Mouse (Mus musculus) erythroblast, embryonic 14.5 days (primary cell): Measurements from ENCODE around the gene Hist1h1d. TPM values are rescaled to one million over a fixed set of nuclear protein-coding genes. Genes with fewer than 3 reads are reported as not detected.
"Not testable (repeated sequence)": the region's sequence is repeated elsewhere in the genome, so short reads cannot be mapped to it uniquely, and the experiment has no call there.

ENCODE experiments used
- H3K27me3 ChIP-seq: 2 replicates; pipeline ENCODE4 v1.6.1; 2012; ENCODE audit warnings: inconsistent platforms; ENCODE audit not compliant: control insufficient read depth
- H3K36me3 ChIP-seq: 2 replicates; pipeline ENCODE4 v1.6.1; 2012; ENCODE audit warnings: mild to moderate bottlenecking, inconsistent platforms; ENCODE audit not compliant: control insufficient read depth
- H3K4me1 ChIP-seq: 2 replicates; pipeline ENCODE4 v1.6.1; 2012; ENCODE audit warnings: inconsistent platforms; ENCODE audit not compliant: control insufficient read depth
- H3K4me3 ChIP-seq: replicated peaks from 2 replicates; pipeline ENCODE3; 2012; ENCODE audit warnings: moderate library complexity, mild to moderate bottlenecking, inconsistent platforms
- H3K9me3 ChIP-seq: 2 replicates; pipeline ENCODE4 v1.6.1; 2012; ENCODE audit warnings: low read length, inconsistent platforms, mixed read lengths; ENCODE audit not compliant: control insufficient read depth
- GATA1 ChIP-seq: IDR thresholded peaks from 2 replicates; pipeline ENCODE4 v1.6.1; 2012; ENCODE audit warnings: low read length, inconsistent platforms, mixed read lengths
- TAL1 ChIP-seq: IDR thresholded peaks from 3 replicates; pipeline ENCODE4 v1.6.1; 2012; ENCODE audit warnings: low read length, inconsistent platforms, mixed read lengths
- polyA plus RNA-seq: library from polyadenylated mRNA; stranded (reverse); fragments of >175 nt; gene quantifications from 2 replicates; pipeline ENCODE4 v1.2.3, GENCODE M21; 2012

Hist1h1d gene
- polyA plus RNA-seq, 1 experiment: 0.95 TPM

GRCm38 (mm10) chr13:23555839-23556416 lies 2.9 kb downstream of the Hist1h1d start:
- peak overlapping the region; percentile 80 for H3K4me3 ChIP-seq
- H3K27me3 ChIP-seq: no peaks in the 10 kb centered on the region
- H3K36me3 ChIP-seq: no peaks in the 10 kb centered on the region; the same call in 1 of the 2 replicates
- H3K4me1 ChIP-seq: peaks cover 65% of the 10 kb centered on the region
- no peaks in the 10 kb centered on the region for H3K9me3 ChIP-seq
- TF ChIP-seq TAL1: no peak
- no peak for TF ChIP-seq GATA1

GRCm38 (mm10) chr13:23556906-23557305 lies 3.8 kb downstream of the Hist1h1d start:
- Histone ChIP-seq H3K4me3 (peak overlapping the region; percentile 80), H3K9me3 (no peaks in the 10 kb centered on the region), H3K27me3 (no peaks in the 10 kb centered on the region), H3K4me1 (peaks cover 56% of the 10 kb centered on the region), H3K36me3 (no peaks in the 10 kb centered on the region; the same call in 1 of the 2 replicates)
- TF ChIP-seq TAL1 (no peak), GATA1 (no peak)

DNA sequence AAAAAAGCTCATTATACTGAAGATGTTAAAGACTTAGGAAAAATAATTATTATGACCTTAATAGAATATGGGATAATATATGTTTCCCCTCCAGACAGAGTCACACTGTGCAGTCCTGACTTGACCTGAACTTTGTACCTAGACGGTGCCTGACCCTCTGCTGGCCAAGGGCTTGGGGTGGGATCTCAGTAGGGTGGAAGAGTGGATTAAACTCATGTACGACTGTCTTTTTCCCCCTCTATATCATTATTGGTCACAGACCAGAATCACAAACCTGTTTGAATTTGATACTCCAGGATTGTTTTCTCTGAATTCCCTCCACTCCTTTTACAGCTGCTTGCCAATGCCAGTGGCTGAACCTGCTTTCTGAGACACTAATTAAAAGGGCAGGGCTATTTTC lies 7.6 kb downstream of the Hist1h1d start:
- not testable (repeated sequence) for H3K27me3 ChIP-seq, H3K36me3 ChIP-seq, H3K9me3 ChIP-seq
- Histone ChIP-seq H3K4me1 (peaks cover 51% of the 10 kb centered on the region), H3K4me3 (peak overlapping the region; percentile 56)

DNA sequence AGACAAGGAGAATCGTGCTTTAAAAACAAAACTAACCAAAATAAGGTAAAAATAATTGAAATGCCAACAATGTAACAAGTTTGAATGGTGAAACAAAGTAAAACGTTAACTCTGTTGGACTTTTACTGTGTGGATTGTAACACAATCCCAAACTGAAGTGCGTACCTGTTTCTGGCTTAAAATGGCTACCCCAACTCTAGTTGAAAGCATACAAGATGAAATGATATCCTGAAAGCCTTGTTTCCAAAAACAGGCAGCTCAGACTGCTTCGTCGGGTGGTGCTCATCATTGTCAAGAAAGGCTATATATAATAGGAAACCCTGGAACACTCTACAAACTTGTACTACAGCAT lies 8.4 kb downstream of the Hist1h1d start:
- peaks cover 54% of the 10 kb centered on the region for H3K4me1 ChIP-seq
- H3K4me3 ChIP-seq: peak overlapping the region; percentile 53
- not testable (repeated sequence) for H3K9me3 ChIP-seq, H3K27me3 ChIP-seq, H3K36me3 ChIP-seq

DNA sequence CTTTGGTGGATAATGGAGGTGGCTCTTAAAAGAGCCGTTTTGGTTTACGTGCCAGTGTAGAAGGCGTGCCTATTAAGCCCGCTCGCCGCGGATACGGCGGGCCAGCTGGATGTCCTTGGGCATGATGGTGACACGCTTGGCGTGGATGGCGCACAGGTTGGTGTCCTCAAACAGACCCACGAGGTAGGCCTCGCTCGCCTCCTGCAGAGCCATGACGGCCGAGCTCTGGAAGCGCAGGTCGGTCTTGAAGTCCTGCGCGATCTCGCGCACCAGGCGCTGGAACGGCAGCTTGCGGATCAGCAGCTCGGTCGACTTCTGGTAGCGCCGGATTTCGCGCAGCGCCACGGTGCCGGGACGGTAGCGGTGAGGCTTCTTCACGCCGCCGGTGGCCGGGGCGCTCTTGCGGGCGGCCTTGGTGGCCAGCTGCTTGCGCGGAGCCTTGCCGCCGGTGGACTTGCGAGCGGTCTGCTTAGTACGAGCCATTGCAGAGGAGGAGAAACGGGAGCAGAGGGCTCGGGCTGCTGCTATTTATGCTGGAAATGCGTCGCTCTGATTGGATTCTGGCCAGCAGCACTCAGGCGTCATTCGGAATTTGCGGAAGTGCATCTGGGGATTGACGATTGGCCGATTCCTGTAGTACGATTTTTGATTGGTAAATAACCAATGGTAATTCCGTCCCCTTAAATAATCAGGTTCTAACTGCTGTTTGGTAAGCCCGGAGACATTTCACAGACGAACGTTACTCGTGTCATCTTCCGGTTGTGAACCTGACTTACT lies 9.0 kb downstream of the Hist1h1d start, which contains the start of gene Hist1h3e:
TSS of gene Hist1h3e (minus strand) at position 487 of the 777 bp plus-strand sequence.
- not testable (repeated sequence) for H3K27me3 ChIP-seq, H3K9me3 ChIP-seq, H3K36me3 ChIP-seq
- H3K4me3 ChIP-seq: peak within 1 kb of the TSS; percentile 60
- peaks cover 54% of the 10 kb centered on the region for H3K4me1 ChIP-seq

DNA sequence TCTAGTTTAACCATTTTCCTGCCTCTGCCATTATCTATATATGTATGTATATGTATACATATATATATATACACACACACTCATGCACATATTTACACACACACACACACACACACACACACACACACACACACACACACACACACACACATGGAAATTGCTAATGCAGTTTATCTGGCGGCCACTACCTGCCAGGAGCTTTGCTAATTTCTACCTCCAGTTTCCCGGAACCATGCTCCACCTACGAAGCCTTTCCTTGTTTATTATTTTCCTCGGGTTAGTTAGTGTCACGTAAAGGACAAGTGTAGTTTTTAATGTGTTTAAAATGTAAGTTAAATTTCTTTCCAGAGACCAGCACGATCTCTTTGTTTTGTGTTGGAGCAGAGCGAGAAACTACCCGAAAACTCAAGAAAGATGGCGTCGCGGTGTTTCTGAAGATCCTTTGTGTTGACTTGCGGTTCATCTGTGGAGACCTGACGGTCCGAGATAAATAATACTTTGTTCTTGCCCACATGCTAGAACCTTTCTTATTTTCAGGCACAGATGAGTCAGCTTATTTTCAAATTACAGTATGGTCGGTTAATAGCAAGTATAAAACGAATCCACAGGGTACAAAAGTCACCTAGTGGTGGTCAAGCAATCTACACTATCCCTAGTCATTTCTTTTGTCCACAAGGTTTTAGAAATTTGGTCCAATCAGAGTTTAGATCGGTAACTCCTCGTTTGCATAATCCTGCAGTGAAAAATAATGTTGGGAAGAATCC lies 9.8 kb downstream of the Hist1h1d start:
- peaks cover 57% of the 10 kb centered on the region for H3K4me1 ChIP-seq
- TF ChIP-seq TAL1 (no peak), GATA1 (no peak)
- no peaks in the 10 kb centered on the region for H3K36me3 ChIP-seq
- H3K9me3 ChIP-seq: no peaks in the 10 kb centered on the region
- H3K27me3 ChIP-seq: no peaks in the 10 kb centered on the region
- peak overlapping the region; percentile 60 for H3K4me3 ChIP-seq

- no peak for TF ChIP-seq GATA1
- TF ChIP-seq TAL1: no peak
- Histone ChIP-seq H3K27me3 (no peaks in the 10 kb centered on the region), H3K9me3 (no peaks in the 10 kb centered on the region), H3K4me3 (no peak overlapping the region), H3K36me3 (no peaks in the 10 kb centered on the region), H3K4me1 (peaks cover 55% of the 10 kb centered on the region)
Measured at GRCm38 (mm10) chr13:23564482-23564881, 11.4 kb downstream of the Hist1h1d start.

DNA sequence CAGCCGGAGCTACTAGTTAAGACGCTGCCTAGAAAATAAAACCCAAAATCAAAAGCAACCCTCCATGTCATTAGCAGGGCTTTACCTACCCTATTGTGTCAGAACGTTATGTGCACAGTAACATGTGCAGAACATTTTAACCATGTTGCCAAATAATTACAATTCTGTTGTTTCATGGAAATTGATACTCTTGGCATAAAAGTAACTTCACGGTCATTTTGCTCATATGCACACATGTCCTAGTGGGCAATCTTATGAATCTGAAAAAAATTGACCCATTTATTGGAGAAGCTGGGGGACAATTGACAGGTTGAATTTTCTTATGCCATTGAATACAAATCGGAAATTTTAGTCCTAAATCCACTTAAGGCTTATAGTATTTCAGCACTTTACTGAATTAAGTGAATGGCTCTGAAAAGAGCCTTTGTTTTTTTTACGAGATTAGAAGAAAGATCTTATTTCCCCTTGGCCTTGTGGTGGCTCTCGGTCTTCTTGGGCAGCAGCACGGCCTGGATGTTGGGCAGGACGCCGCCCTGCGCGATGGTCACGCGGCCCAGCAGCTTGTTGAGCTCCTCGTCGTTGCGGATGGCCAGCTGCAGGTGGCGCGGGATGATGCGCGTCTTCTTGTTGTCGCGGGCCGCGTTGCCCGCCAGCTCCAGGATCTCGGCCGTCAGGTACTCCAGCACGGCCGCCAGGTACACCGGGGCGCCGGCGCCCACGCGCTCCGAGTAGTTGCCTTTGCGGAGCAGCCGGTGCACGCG lies 17.4 kb downstream of the Hist1h1d start:
- H3K4me3 ChIP-seq: peak overlapping the region; percentile 68
- H3K9me3 ChIP-seq, H3K36me3 ChIP-seq, H3K27me3 ChIP-seq: not testable (repeated sequence)
- peaks cover 43% of the 10 kb centered on the region for H3K4me1 ChIP-seq

DNA sequence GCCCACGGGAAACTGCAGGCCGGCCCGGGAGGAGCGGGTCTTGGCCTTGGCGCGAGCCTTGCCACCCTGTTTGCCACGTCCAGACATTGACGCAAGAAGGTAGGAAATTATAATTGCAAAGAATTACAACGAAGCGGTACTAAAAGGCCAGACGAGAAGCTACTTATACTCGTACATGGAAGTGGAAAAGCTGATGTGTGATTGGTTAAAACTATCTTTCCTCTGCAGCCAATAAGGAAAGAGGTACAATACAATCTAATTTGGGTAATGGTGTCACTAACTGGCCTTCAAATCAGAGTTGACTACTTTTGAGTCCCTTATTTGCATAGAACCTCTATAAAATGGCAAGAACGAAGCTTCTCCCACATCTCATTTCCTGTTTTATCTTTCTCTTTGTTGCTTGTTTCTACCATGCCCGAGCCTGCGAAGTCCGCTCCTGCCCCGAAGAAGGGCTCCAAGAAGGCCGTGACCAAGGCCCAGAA lies 18.0 kb downstream of the Hist1h1d start, which contains the start of the genes Hist1h2ae and Hist1h2bg:
TSS of gene Hist1h2ae (minus strand) at position 199 of the 482 bp plus-strand sequence.
TSS of gene Hist1h2bg (plus strand) at position 375 of the 482 bp plus-strand sequence.
- Histone ChIP-seq H3K4me1 (peaks cover 38% of the 10 kb centered on the region), H3K36me3 (no peaks in the 10 kb centered on the region; the same call in 1 of the 2 replicates), H3K9me3 (no peaks in the 10 kb centered on the region), H3K4me3 (peak within 1 kb of the TSS; percentile 72), H3K27me3 (no peaks in the 10 kb centered on the region)
- TF ChIP-seq TAL1 (no peak), GATA1 (no peak)

GRCm38 (mm10) chr13:23571504-23572217 lies 18.6 kb downstream of the Hist1h1d start:
- H3K27me3 ChIP-seq, H3K36me3 ChIP-seq, H3K9me3 ChIP-seq: not testable (repeated sequence)
- H3K4me3 ChIP-seq: peak overlapping the region; percentile 72
- peaks cover 39% of the 10 kb centered on the region for H3K4me1 ChIP-seq
